Mouse (Mus musculus) heart, postnatal 10 days (tissue): ENCODE measurements around the gene Ppp1r13b. TPM values are rescaled to one million over a fixed set of nuclear protein-coding genes. Genes with fewer than 3 reads are reported as not detected.
A peak's percentile ranks its signal among the peaks of the same experiment; 100 is the strongest.

Experiments used
- DNase-seq, 2 experiments: peaks; one replicate each; pipeline ENCODE4 v3.0.0; 2021
- intact Hi-C: fragments of 180-260 bp; cut with DNase I; formaldehyde crosslinking; loops from one replicate; pipeline ENCODE4 v1.15.1; 2025
- total RNA-seq, 2 experiments: library from RNA; stranded (reverse); gene quantifications; 2 replicates each; pipeline ENCODE4 v1.2.3; 2021

The Ppp1r13b gene
- total RNA-seq, 2 experiments from 2014 or later, result 23.4 to 26.8 TPM

GRCm38 (mm10) chr12:111923117-111923516 is 15.2 kb upstream of the Ppp1r13b start:
- DNase-seq, result no peak
- intact Hi-C loops, result no loop called here

- no peak for DNase-seq
- intact Hi-C loops, result no loop called here
These were observed 12.1 kb upstream of the Ppp1r13b start for GRCm38 (mm10) chr12:111920046-111920445.

- DNase-seq, result peak in 1 of 2 experiments; percentile 34
- intact Hi-C loops, result loop anchor here (2.0 kb wide), 1 partner anchor 28 kb away; no protein-coding TSS in a partner anchor
These were observed 8.8 kb upstream of the Ppp1r13b start for GRCm38 (mm10) chr12:111916514-111917217.

GRCm38 (mm10) chr12:111915781-111916180 is 7.9 kb upstream of the Ppp1r13b start:
- intact Hi-C loops, result loop anchor here (2.0 kb wide), 1 partner anchor 29 kb away; no protein-coding TSS in a partner anchor

GRCm38 (mm10) chr12:111914031-111914430 is 6.1 kb upstream of the Ppp1r13b start:
- no peak for DNase-seq
- intact Hi-C loops, result no loop called here

More at GRCm38 (mm10) chr12:111915781-111916180, 7.9 kb upstream of the Ppp1r13b start:
- no peak for DNase-seq

GRCm38 (mm10) chr12:111912802-111913201 is 4.9 kb upstream of the Ppp1r13b start:
- intact Hi-C loops, result no loop called here
- DNase-seq, result no peak

GRCm38 (mm10) chr12:111911796-111912195 is 3.9 kb upstream of the Ppp1r13b start:
- no peak for DNase-seq
- intact Hi-C loops, result no loop called here

GRCm38 (mm10) chr12:111911171-111911760 is 3.4 kb upstream of the Ppp1r13b start:
- DNase-seq, result no peak
- intact Hi-C loops, result no loop called here

GRCm38 (mm10) chr12:111908997-111909550 is 1.2 kb upstream of the Ppp1r13b start:
- DNase-seq, result no peak
- intact Hi-C loops, result no loop called here

- intact Hi-C loops, result loop anchor here (2.0 kb wide), 2 partner anchors 29 to 37 kb away; no protein-coding TSS in a partner anchor
- DNase-seq, result peak; percentile 69 to 72
These were observed 454 bp downstream of the Ppp1r13b start for GRCm38 (mm10) chr12:111907421-111907891.

- DNase-seq, result no peak
- intact Hi-C loops, result loop anchor here (2.0 kb wide), 2 partner anchors 28 to 38 kb away; no protein-coding TSS in a partner anchor
These were observed 1.5 kb downstream of the Ppp1r13b start for GRCm38 (mm10) chr12:111906309-111906875.

GRCm38 (mm10) chr12:111902488-111902887 is 5.4 kb downstream of the Ppp1r13b start:
- no peak for DNase-seq
- intact Hi-C loops, result no loop called here

- no peak for DNase-seq
- intact Hi-C loops, result no loop called here
These were observed 6.6 kb downstream of the Ppp1r13b start for GRCm38 (mm10) chr12:111901105-111901875.

- intact Hi-C loops, result no loop called here
- no peak for DNase-seq
These were observed 8.3 kb downstream of the Ppp1r13b start for GRCm38 (mm10) chr12:111899646-111900045.

- intact Hi-C loops, result no loop called here
- DNase-seq, result no peak
These were observed 9.2 kb downstream of the Ppp1r13b start for GRCm38 (mm10) chr12:111898686-111899085.

- peak; percentile 54 to 60 for DNase-seq
These were observed 10.8 kb downstream of the Ppp1r13b start for GRCm38 (mm10) chr12:111896908-111897661.

GRCm38 (mm10) chr12:111894082-111894481 is 13.8 kb downstream of the Ppp1r13b start:
- peak; percentile 79 for DNase-seq
- intact Hi-C loops, result no loop called here

More at GRCm38 (mm10) chr12:111896908-111897661, 10.8 kb downstream of the Ppp1r13b start:
- intact Hi-C loops, result loop anchor here (2.0 kb wide), 1 partner anchor 14 kb away; no protein-coding TSS in a partner anchor

- intact Hi-C loops, result no loop called here
- DNase-seq, result no peak
These were observed 14.9 kb downstream of the Ppp1r13b start for GRCm38 (mm10) chr12:111892981-111893380.

- intact Hi-C loops, result no loop called here
- no peak for DNase-seq
These were observed 16.1 kb downstream of the Ppp1r13b start for GRCm38 (mm10) chr12:111891800-111892199.
